Mouse (Mus musculus): ENCODE results near the gene Gm4952. TPM values are rescaled to one million over a fixed set of nuclear protein-coding genes. Genes with fewer than 3 reads are reported as not detected.
A peak's percentile ranks its signal among the peaks of the same experiment; 100 is the strongest.

Gene Gm4952
- polyA plus RNA-seq (2012; ENCODE audit: insufficient read depth, insufficient read length, missing spikeins) = not detected in 2 replicates

GRCm38 (mm10) chr19:12599674-12600073 lies at the start of gene Gm4952:
TSS of gene Gm4952 (plus strand) at chr19:12599974.
- H3K27ac ChIP-seq (ENCODE audit: insufficient read depth, low read depth, low read length) = no peak within 1 kb of the TSS
- TF ChIP-seq CTCF (IDR thresholded peaks at IDR 0.05; ENCODE audit: low read depth, low read length) (no peak), POLR2A (IDR thresholded peaks at IDR 0.05; ENCODE audit: borderline replicate concordance, low read depth, low read length) (no peak)
- H3K4me1 ChIP-seq (ENCODE audit: control insufficient read depth, insufficient read depth, low read length) = peaks cover 7% of the 10 kb centered on the region
- no peak within 1 kb of the TSS for H3K4me3 ChIP-seq (ENCODE audit: insufficient read depth, low read length)

GRCm38 (mm10) chr19:12550005-12550942 lies 49.5 kb upstream of the Gm4952 start:
- H3K4me1 ChIP-seq (ENCODE audit: control insufficient read depth, insufficient read depth, low read length) = no peaks in the 10 kb centered on the region
- no peak overlapping the region for H3K4me3 ChIP-seq (ENCODE audit: insufficient read depth, low read length)
- no peak overlapping the region for H3K27ac ChIP-seq (ENCODE audit: insufficient read depth, low read depth, low read length)
- TF ChIP-seq CTCF (IDR thresholded peaks at IDR 0.05; ENCODE audit: low read depth, low read length) (no peak), POLR2A (IDR thresholded peaks at IDR 0.05; ENCODE audit: borderline replicate concordance, low read depth, low read length) (no peak)

GRCm38 (mm10) chr19:12556293-12556692 lies 43.5 kb upstream of the Gm4952 start:
- peaks cover 17% of the 10 kb centered on the region for H3K4me1 ChIP-seq (ENCODE audit: control insufficient read depth, insufficient read depth, low read length)
- H3K27ac ChIP-seq (ENCODE audit: insufficient read depth, low read depth, low read length) = no peak overlapping the region
- no peak overlapping the region for H3K4me3 ChIP-seq (ENCODE audit: insufficient read depth, low read length)
- TF ChIP-seq POLR2A (IDR thresholded peaks at IDR 0.05; ENCODE audit: borderline replicate concordance, low read depth, low read length) (no peak), CTCF (IDR thresholded peaks at IDR 0.05; ENCODE audit: low read depth, low read length) (no peak)

- Histone ChIP-seq H3K4me3 (ENCODE audit: insufficient read depth, low read length) (no peak overlapping the region), H3K4me1 (ENCODE audit: control insufficient read depth, insufficient read depth, low read length) (peaks cover 19% of the 10 kb centered on the region), H3K27ac (ENCODE audit: insufficient read depth, low read depth, low read length) (peak overlapping the region; percentile 34; the same call in 1 of the 2 replicates)
- TF ChIP-seq CTCF (IDR thresholded peaks at IDR 0.05; ENCODE audit: low read depth, low read length) (no peak), POLR2A (IDR thresholded peaks at IDR 0.05; ENCODE audit: borderline replicate concordance, low read depth, low read length) (no peak)
These were observed 41.6 kb upstream of the Gm4952 start for GRCm38 (mm10) chr19:12558219-12558618.

- Histone ChIP-seq H3K4me3 (ENCODE audit: insufficient read depth, low read length) (no peak overlapping the region), H3K27ac (ENCODE audit: insufficient read depth, low read depth, low read length) (peak overlapping the region; percentile 73), H3K4me1 (ENCODE audit: control insufficient read depth, insufficient read depth, low read length) (peaks cover 32% of the 10 kb centered on the region)
- TF ChIP-seq POLR2A (IDR thresholded peaks at IDR 0.05; ENCODE audit: borderline replicate concordance, low read depth, low read length) = no peak
- TF ChIP-seq CTCF (IDR thresholded peaks at IDR 0.05; ENCODE audit: low read depth, low read length) = no peak
These were observed 35.6 kb upstream of the Gm4952 start for GRCm38 (mm10) chr19:12564197-12564596.

GRCm38 (mm10) chr19:12567011-12567410 lies 32.8 kb upstream of the Gm4952 start:
- Histone ChIP-seq H3K4me1 (ENCODE audit: control insufficient read depth, insufficient read depth, low read length) (peaks cover 40% of the 10 kb centered on the region), H3K4me3 (ENCODE audit: insufficient read depth, low read length) (no peak overlapping the region), H3K27ac (ENCODE audit: insufficient read depth, low read depth, low read length) (peak overlapping the region; percentile 38)
- TF ChIP-seq POLR2A (IDR thresholded peaks at IDR 0.05; ENCODE audit: borderline replicate concordance, low read depth, low read length) (no peak), CTCF (IDR thresholded peaks at IDR 0.05; ENCODE audit: low read depth, low read length) (no peak)

- Histone ChIP-seq H3K4me3 (ENCODE audit: insufficient read depth, low read length) (no peak overlapping the region), H3K27ac (ENCODE audit: insufficient read depth, low read depth, low read length) (no peak overlapping the region), H3K4me1 (ENCODE audit: control insufficient read depth, insufficient read depth, low read length) (peaks cover 37% of the 10 kb centered on the region)
- TF ChIP-seq CTCF (IDR thresholded peaks at IDR 0.05; ENCODE audit: low read depth, low read length) (no peak), POLR2A (IDR thresholded peaks at IDR 0.05; ENCODE audit: borderline replicate concordance, low read depth, low read length) (no peak)
These were observed 28.9 kb upstream of the Gm4952 start for GRCm38 (mm10) chr19:12570866-12571265.

- Histone ChIP-seq H3K4me1 (ENCODE audit: control insufficient read depth, insufficient read depth, low read length) (peaks cover 37% of the 10 kb centered on the region), H3K4me3 (ENCODE audit: insufficient read depth, low read length) (no peak overlapping the region), H3K27ac (ENCODE audit: insufficient read depth, low read depth, low read length) (no peak overlapping the region)
- TF ChIP-seq POLR2A (IDR thresholded peaks at IDR 0.05; ENCODE audit: borderline replicate concordance, low read depth, low read length) (no peak), CTCF (IDR thresholded peaks at IDR 0.05; ENCODE audit: low read depth, low read length) (no peak)
These were observed 28.1 kb upstream of the Gm4952 start for GRCm38 (mm10) chr19:12571687-12572086.

GRCm38 (mm10) chr19:12572614-12573265 lies 27.0 kb upstream of the Gm4952 start:
- H3K4me3 ChIP-seq (ENCODE audit: insufficient read depth, low read length) = peak overlapping the region; percentile 47
- TF ChIP-seq POLR2A (IDR thresholded peaks at IDR 0.05; ENCODE audit: borderline replicate concordance, low read depth, low read length) (no peak), CTCF (IDR thresholded peaks at IDR 0.05; ENCODE audit: low read depth, low read length) (no peak)
- peaks cover 38% of the 10 kb centered on the region for H3K4me1 ChIP-seq (ENCODE audit: control insufficient read depth, insufficient read depth, low read length)
- H3K27ac ChIP-seq (ENCODE audit: insufficient read depth, low read depth, low read length) = peak overlapping the region; percentile 83
